Mouse (Mus musculus) heart, adult 9 months (tissue): ENCODE data around the gene Olfr994.

ENCODE experiments used
- DNase-seq, 2 experiments: peaks; one replicate each; pipeline ENCODE4 v3.0.0; 2022; ENCODE audit warnings: low spot score in 2 of 2

Gene Olfr994

GRCm38 (mm10) chr2:85436351-85436750, at the start of gene Olfr994:
TSS of gene Olfr994 (minus strand) at chr2:85436451.
- no peak for DNase-seq

GRCm38 (mm10) chr2:85466801-85467325, 30.6 kb upstream of the Olfr994 start:
- peak; percentile 27 to 37 for DNase-seq

DNA sequence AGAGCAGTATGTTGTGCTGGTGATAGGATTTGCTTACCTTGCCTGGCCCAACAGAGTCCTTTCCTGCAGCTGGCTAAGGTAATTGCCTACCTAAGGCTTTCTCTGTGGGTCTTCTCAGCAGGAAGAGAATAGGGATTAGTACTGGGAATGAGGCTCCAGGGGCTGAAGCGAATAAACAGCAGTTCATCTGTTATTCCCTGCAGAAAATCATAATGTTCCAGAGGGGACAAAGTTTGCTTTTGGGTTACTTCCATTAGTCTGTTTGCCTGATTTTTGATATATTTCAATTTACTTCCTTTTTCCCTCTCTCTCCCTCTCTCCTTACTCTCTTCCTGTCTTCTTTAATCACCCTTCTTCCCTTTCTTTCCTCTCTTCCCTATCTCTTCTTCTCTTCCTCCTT, 7.3 kb upstream of the Olfr994 start, which contains the start of gene Olfr995:
TSS of gene Olfr995 (minus strand) at position 101 of the 400 bp plus-strand sequence.
- no peak for DNase-seq

DNA sequence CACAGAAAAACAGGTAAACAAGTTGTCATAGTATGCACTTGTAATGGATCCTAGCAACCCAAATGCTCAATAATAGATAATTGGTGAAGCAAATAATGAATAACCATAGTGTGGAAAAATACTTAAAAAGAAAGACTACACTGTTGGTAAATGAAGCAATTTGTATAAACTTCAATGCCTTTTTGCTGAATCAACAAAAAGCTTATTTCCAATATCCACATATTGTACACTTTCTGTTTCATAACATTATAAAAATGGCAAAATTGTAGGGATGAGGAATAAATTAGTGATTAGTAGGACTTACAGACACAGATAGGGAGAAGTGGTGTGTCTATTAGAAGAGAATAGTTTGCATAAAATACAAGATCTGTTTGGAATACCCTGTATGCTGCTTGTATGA, 6.3 kb upstream of the Olfr994 start:
- no peak for DNase-seq

DNA sequence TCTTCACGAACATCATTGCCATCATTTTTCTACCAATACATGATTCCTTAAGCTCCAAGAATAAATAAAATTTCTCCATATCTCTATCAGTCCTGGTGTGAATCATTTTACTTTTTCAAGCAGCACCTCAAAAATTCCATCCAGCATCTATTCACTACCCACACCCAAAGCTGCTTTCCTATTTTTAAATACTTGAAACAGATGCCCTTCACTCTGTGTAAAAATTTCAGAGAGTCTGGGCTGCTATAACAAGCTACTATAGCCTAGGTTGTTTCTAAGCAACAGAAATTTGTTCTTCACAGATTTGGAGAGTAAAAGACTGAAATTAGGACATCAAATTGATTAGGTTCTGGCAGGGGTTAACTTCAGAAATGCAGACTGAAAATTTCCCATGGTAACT, 10.4 kb downstream of the Olfr994 start:
- DNase-seq, result no peak

- DNase-seq, result no peak
Observed at GRCm38 (mm10) chr2:85414777-85415176, 21.5 kb downstream of the Olfr994 start, which contains the start of gene Olfr993. TSS of gene Olfr993 (minus strand) at chr2:85414877.

DNA sequence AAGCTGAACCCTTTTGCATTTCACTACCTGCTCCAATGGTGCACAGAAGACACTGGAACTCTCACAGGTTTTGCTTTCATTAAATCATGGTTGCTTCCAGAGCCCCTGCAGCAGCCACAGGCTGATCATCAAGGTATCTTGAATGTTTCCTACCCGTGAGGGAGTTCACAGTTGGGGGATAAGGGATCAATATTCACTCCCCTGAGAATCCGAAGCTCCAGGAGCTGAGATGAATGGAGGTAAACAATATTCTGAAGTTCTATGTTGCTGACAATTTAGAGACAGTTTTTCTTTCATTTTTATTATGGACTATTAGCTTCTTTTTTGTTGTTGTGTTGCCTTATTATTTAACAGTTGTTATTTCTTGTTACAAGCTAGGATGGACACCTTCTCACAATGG, 26.9 kb downstream of the Olfr994 start, which contains the start of gene Olfr992:
TSS of gene Olfr992 (minus strand) at position 101 of the 400 bp plus-strand sequence.
- DNase-seq, result no peak
